Mouse (Mus musculus) kidney, embryonic 16.5 days (tissue): Measurements from ENCODE around the gene Mettl24. TPM values are rescaled to one million over a fixed set of nuclear protein-coding genes. Genes with fewer than 3 reads are reported as not detected.

Source experiments
- ATAC-seq: fragments of 200-750 bp; cut with Nextera tagmentation; 2 replicates; pipeline ENCODE4 v1.8.0; 2017; ENCODE audit warnings: moderate TSS enrichment; ENCODE audit not compliant: low FRiP score, low TSS enrichment
- H3K27ac ChIP-seq: fragments of 300-500 bp; sonication (generic); 2 replicates; pipeline ENCODE4 v1.5.1; 2014; ENCODE audit warnings: low read length
- H3K27me3 ChIP-seq: fragments of 300-500 bp; sonication (generic); 2 replicates; pipeline ENCODE4 v1.6.1; 2014; ENCODE audit warnings: low read length, control low read depth, mixed read lengths; ENCODE audit not compliant: insufficient read depth
- H3K36me3 ChIP-seq: fragments of 300-500 bp; sonication (generic); 2 replicates; pipeline ENCODE4 v1.6.1; 2014; ENCODE audit warnings: low read length, control low read depth, mixed read lengths; ENCODE audit not compliant: insufficient read depth
- H3K4me1 ChIP-seq: fragments of 300-500 bp; sonication (generic); 2 replicates; pipeline ENCODE4 v1.6.1; 2014; ENCODE audit warnings: low read length, control low read depth, mixed read lengths; ENCODE audit not compliant: insufficient read depth
- H3K4me2 ChIP-seq: fragments of 300-500 bp; sonication (generic); replicated peaks from 2 replicates; pipeline ENCODE4 v1.6.1; 2014; ENCODE audit warnings: low read depth, low read length
- H3K4me3 ChIP-seq: fragments of 300-500 bp; sonication (generic); 2 replicates; pipeline ENCODE4 v1.5.1; 2014; ENCODE audit warnings: mild to moderate bottlenecking, low read length
- H3K9ac ChIP-seq: fragments of 300-500 bp; sonication (generic); replicated peaks from 2 replicates; pipeline ENCODE4 v1.6.1; 2014; ENCODE audit warnings: low read length
- H3K9me3 ChIP-seq: fragments of 300-500 bp; sonication (generic); 2 replicates; pipeline ENCODE4 v1.6.1; 2016; ENCODE audit warnings: low read length, control low read depth
- WGBS: fragments of 180-500 bp; shearing (Covaris S2); extraction: QIAGEN DNeasy Blood & Tissue Kit; methylation state at CpG from one replicate; pipeline ENCODE4 v1.1.7; 2014; 5-methylcytosine and 5-hydroxymethylcytosine counted together
- polyA plus RNA-seq: library from polyadenylated mRNA; unstranded; fragments of >200 nt; fragmentation: Nextera tagmentation; extraction: Ambion mirVana; gene quantifications from 2 replicates; pipeline ENCODE4 v1.2.1, GENCODE M21; 2015

The Mettl24 gene
- polyA plus RNA-seq, 1 experiment from 2014 or later = 2.7 TPM

DNA sequence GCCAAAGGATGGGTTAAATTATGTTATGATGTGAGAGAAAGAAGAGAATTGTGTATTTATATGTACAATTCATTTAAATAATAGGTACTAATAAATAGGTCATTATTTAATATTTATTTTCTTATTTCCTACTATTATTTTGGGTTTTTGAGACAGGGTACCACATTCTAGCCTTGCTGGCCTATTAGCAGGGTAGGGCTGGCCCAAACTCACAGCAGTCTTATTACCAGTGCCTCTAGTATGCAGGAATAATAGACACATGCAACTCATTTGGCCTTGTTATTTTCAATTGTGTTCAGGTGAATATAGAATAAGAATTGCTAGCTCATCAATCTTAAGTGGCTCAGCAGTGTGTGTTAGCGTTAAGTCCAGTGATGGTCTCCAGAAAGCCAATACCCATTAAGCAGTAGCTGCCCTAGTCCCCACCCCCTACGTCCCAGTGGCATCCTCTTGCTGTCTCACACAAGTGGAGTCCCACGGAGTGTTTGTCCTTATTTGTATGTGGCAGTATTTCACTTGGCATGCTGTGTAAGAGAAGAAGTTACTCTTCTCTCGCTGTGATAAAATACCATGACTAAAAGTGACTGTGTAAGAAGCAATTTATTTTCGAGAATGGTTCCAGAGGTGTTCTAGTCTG is 80.1 kb downstream of the Mettl24 start:
- Histone ChIP-seq H3K27ac (no peak overlapping the region), H3K9me3 (no peaks in the 10 kb centered on the region), H3K4me2 (no peak overlapping the region), H3K9ac (no peak overlapping the region), H3K4me1 (no peaks in the 10 kb centered on the region), H3K27me3 (no peaks in the 10 kb centered on the region), H3K4me3 (no peak overlapping the region), H3K36me3 (no peaks in the 10 kb centered on the region)
- ATAC-seq = no peak
- 84% methylated on average over 5 of the region's 5 CpGs for WGBS

DNA sequence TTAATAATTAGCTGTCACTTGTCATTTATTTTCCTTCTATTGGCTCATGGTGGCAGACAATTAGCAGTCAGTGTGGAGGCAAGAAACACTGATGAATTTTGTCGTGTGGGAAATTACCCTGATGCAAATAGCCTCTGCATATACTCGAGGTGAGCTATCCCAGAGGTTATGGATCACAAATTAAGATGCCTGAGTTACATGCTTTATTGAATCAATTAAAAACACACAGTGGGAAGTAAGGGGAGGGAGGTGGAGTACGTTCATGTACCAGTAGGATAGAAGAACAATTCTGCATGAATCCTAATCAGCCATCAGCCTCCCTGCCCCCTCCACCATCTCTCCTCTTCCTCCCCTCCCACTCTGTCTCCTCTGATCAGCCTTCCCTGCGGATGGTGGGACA is 89.2 kb downstream of the Mettl24 start:
- no peak overlapping the region for H3K9ac ChIP-seq
- H3K9me3 ChIP-seq = no peaks in the 10 kb centered on the region
- no peak for ATAC-seq
- H3K4me2 ChIP-seq = no peak overlapping the region
- H3K27ac ChIP-seq = no peak overlapping the region
- 59% methylated on average over 4 of the region's 4 CpGs for WGBS
- H3K4me3 ChIP-seq = no peak overlapping the region
- no peaks in the 10 kb centered on the region; the same call in 1 of the 2 replicates for H3K4me1 ChIP-seq
- H3K36me3 ChIP-seq = no peaks in the 10 kb centered on the region
- no peaks in the 10 kb centered on the region for H3K27me3 ChIP-seq

DNA sequence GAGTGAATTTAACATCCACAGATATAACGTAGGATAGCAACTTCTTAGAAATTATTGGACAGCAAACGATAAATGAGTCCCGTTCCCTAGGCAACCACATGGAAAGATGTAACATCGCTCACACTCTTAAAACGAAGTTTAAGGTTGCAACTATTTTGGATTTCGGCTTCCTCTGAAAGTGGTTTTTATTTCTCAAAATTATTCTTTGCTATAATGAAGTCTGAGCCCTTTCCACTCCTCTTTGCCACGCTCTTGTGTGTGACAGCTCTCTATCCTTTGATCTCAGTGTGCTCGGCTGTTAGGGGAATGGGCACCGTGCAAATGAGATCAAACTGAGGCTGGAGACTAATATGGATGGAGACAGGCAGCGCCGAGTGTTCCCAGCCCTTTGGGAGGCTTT is 92.1 kb downstream of the Mettl24 start:
- Histone ChIP-seq H3K27ac (no peak overlapping the region), H3K4me3 (no peak overlapping the region), H3K4me2 (no peak overlapping the region), H3K9ac (no peak overlapping the region), H3K9me3 (no peaks in the 10 kb centered on the region), H3K27me3 (no peaks in the 10 kb centered on the region), H3K36me3 (no peaks in the 10 kb centered on the region), H3K4me1 (no peaks in the 10 kb centered on the region; the same call in 1 of the 2 replicates)
- no peak for ATAC-seq
- 64% methylated on average over 11 of the region's 11 CpGs for WGBS

DNA sequence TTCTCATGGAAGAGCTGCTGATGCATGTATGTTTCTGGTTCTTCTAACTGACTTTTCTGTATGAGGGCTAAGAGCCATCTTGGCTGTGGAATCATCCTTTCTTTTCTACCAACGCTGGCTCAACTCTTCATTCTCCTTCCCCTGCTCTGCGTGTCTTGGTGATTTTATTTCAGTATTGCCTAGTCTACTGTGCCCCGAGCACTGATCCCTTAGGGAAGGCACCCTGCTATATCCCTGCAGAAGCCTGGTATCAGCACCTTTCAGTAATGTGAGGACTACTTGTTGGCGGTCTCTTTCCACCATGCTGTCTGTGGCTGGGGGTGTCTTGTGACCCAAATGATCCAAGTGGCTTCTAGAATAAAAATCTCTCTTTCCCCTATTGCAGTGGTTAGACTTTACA is 92.6 kb downstream of the Mettl24 start:
- Histone ChIP-seq H3K9ac (no peak overlapping the region), H3K27ac (no peak overlapping the region), H3K4me2 (no peak overlapping the region), H3K4me1 (no peaks in the 10 kb centered on the region; the same call in 1 of the 2 replicates), H3K4me3 (no peak overlapping the region), H3K9me3 (no peaks in the 10 kb centered on the region), H3K36me3 (no peaks in the 10 kb centered on the region), H3K27me3 (no peaks in the 10 kb centered on the region)
- WGBS = 85% methylated on average over 4 of the region's 4 CpGs
- no peak for ATAC-seq

DNA sequence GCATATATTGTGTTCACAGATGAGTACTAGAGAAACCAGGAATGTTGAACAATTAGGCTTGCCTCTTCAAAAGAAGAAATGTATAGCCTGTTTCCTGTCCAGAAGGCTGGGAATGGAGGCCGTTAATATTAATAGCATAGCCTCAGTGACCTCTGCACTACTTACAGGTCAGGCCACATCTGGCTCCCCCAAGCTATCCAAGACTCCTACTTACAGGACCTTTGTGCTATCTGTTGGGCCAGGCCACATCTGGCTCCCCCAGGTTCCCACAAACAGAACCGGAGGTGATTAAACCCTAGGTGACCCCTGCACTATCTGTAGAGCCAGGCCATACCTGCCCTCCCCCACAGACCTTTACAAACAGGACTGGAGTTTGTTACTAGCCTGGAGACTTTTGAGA is 94.1 kb downstream of the Mettl24 start:
- no peaks in the 10 kb centered on the region for H3K27me3 ChIP-seq

DNA sequence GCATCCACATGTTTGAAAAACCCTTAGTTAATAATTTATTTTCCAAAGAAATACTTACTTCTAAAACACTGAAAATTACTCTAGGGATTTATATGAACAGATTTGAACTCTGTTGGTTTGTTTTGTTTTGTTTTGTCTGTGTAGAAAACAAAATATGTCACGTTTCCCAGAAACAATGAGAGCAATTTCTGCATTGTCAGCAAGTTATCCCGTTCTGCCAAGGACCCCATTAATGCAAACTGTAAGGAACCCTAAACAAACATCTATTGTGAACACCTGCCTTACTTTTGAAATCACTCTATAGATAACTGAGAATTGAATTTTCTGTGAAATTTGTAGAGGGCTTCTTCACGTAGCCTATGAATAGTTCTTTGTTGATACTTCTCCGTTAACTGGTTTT is 95.4 kb downstream of the Mettl24 start:
- ATAC-seq = no peak
- no peak overlapping the region for H3K4me3 ChIP-seq
- 82% methylated on average over 4 of the region's 4 CpGs for WGBS

More for the DNA sequence above, 94.1 kb downstream of the Mettl24 start:
- Histone ChIP-seq H3K4me2 (no peak overlapping the region), H3K27ac (no peak overlapping the region), H3K4me1 (no peaks in the 10 kb centered on the region; the same call in 1 of the 2 replicates), H3K4me3 (no peak overlapping the region), H3K36me3 (no peaks in the 10 kb centered on the region), H3K9me3 (no peaks in the 10 kb centered on the region), H3K9ac (no peak overlapping the region)
- WGBS = 15% methylated on average over 2 of the region's 2 CpGs
- no peak for ATAC-seq

DNA sequence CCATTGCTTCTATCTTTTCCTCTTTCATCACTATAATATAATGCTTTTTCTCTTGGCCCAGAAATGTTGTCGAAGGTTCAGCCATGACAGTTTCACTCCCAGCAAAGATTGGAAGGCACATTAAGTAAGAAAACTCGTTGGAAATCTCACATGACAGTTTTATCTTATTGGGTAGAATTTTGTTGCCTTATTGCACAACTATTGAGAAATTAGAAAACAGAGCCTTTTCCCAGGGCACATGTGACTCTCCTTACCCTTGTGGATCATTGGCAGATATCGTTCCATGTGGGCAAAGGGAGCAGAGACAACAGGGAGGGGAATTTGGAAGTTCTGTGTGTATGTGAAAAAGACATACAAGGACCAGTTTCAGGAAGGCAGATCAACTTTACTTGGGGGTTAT is 107.3 kb downstream of the Mettl24 start:
- no peak for ATAC-seq
- WGBS = 71% methylated on average over 3 of the region's 3 CpGs

More for the DNA sequence above, 95.4 kb downstream of the Mettl24 start:
- Histone ChIP-seq H3K4me1 (no peaks in the 10 kb centered on the region; the same call in 1 of the 2 replicates), H3K27me3 (no peaks in the 10 kb centered on the region), H3K27ac (no peak overlapping the region), H3K36me3 (no peaks in the 10 kb centered on the region), H3K9ac (no peak overlapping the region), H3K4me2 (no peak overlapping the region), H3K9me3 (no peaks in the 10 kb centered on the region)

DNA sequence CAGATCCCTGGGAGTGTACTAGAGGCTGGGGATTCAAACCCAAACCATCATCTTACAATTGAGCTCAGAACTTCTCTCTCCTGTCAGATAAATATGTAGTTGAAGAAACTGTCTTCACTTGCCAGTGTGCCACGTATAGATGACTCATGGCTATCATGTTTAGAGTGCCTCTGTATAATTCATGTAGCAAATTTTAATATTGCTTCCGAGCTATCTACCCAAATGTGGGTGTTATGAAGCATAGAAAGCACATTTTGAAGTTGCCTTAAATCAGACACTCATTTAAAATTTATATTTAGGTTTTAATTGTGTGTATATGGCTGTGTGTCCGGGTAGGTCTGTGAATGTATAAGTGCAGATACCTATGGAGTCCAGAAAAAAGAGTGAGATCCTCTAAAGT is 109.0 kb downstream of the Mettl24 start:
- WGBS = 82% methylated on average over 3 of the region's 3 CpGs
- no peaks in the 10 kb centered on the region for H3K36me3 ChIP-seq
- no peak for ATAC-seq
- peaks cover 2% of the 10 kb centered on the region; the same call in 1 of the 2 replicates for H3K9me3 ChIP-seq
- no peak overlapping the region for H3K27ac ChIP-seq
- no peaks in the 10 kb centered on the region for H3K4me1 ChIP-seq
- no peak overlapping the region for H3K4me2 ChIP-seq
- no peak overlapping the region for H3K4me3 ChIP-seq
- no peaks in the 10 kb centered on the region for H3K27me3 ChIP-seq
- no peak overlapping the region for H3K9ac ChIP-seq

More for the DNA sequence above, 107.3 kb downstream of the Mettl24 start:
- H3K4me3 ChIP-seq = no peak overlapping the region
- no peaks in the 10 kb centered on the region for H3K4me1 ChIP-seq
- no peak overlapping the region for H3K4me2 ChIP-seq
- no peak overlapping the region for H3K27ac ChIP-seq
- peaks cover 5% of the 10 kb centered on the region; the same call in 1 of the 2 replicates for H3K9me3 ChIP-seq
- no peaks in the 10 kb centered on the region for H3K27me3 ChIP-seq
- H3K9ac ChIP-seq = no peak overlapping the region
- no peaks in the 10 kb centered on the region for H3K36me3 ChIP-seq

DNA sequence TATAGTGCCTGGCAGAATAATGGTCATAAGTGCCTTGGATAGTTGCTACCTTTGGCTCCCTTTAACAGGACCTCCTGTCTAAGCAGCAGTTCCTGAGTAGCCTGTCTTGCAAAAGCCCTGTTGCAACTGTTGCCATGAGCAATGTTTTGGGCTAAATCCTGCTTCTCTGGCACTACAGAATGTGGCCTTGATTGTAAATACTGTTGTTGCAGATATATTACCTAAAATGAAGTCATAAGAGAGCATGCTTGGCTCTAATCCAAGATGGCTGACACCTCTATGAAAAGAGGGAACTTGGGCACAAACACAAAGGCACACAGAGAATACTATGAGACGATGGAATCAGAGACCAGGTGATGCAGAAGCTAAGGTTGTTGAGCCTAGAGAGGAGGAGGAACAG is 122.1 kb downstream of the Mettl24 start:
- H3K9ac ChIP-seq = no peak overlapping the region
- no peak for ATAC-seq
- H3K9me3 ChIP-seq = no peaks in the 10 kb centered on the region
- no peak overlapping the region for H3K4me3 ChIP-seq
- no peaks in the 10 kb centered on the region for H3K27me3 ChIP-seq
- H3K27ac ChIP-seq = no peak overlapping the region
- H3K4me1 ChIP-seq = no peaks in the 10 kb centered on the region
- no peaks in the 10 kb centered on the region for H3K36me3 ChIP-seq
- no peak overlapping the region for H3K4me2 ChIP-seq
- 80% methylated on average over 1 of the region's 1 CpGs for WGBS

DNA sequence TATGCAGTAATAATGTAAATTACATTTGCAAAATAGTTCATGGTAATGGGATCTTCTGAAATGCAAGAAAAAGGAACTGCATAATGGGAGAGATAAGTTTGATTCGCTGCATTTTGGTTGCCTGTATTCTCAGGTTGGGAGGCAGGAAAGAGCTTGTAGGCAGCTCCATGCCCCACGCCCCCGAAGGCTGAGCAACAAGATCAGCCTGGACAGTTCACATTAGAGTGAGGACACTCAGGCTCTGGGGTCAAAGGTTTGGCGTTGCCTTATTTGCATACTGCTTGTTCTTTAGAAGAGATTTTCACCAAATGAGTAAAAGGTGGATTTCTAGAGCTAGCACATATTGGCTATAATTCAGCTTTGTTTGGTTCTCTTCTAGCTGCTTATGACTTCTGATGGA is 123.1 kb downstream of the Mettl24 start:
- no peaks in the 10 kb centered on the region for H3K4me1 ChIP-seq
- H3K4me2 ChIP-seq = no peak overlapping the region
- H3K9me3 ChIP-seq = no peaks in the 10 kb centered on the region
- no peak for ATAC-seq
- no peak overlapping the region for H3K9ac ChIP-seq
- no peaks in the 10 kb centered on the region for H3K36me3 ChIP-seq
- 84% methylated on average over 4 of the region's 4 CpGs for WGBS
- no peak overlapping the region for H3K27ac ChIP-seq
- H3K27me3 ChIP-seq = no peaks in the 10 kb centered on the region
- H3K4me3 ChIP-seq = no peak overlapping the region
